Mouse (Mus musculus): ENCODE results near the gene Fhl1.

The Fhl1 gene

DNA sequence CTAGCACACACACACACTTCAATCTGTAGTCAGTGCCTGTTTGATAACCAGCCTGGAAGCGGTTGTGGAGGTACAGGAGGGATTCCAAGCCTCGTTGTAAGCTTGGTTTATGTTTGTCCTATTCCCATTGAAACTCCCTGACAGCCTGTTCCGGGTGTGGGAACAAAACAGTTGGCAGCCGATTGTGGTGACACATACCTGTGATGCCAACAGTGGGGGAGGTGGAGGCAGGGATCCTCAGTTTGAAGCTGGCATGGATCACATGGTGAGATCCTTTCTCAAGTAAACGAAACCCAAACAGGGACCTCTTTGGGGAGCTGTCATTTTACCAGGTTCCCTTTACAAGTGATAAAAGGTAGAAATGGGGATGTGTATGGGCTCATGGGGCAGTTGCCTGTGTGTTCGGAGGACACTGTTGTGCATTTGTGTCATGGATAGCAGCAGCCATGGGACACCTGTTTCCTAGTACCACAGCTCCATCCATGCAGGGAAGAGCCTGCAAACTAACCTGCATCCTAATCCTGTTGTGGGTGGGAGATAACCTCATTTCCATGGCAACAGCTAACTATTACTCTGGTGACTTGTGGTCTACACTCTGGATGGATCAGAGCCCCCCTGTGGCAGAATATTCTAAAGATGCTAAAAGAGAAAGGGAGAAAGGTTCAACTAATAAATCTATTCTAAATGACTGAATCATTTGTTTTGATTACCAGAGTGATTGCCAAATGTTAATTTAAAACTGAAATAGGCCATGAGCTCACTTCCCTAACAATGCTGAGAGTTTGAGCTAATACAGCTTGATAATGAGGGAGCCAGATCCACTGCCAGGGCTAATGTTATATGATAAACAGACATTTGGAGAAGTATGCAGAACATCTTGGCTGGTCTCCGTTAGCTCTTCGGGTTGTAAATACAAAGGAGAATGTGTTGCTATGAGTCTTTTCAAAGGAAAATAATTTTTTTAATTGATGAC, 22.0 kb downstream of the Fhl1 start:
- DNase-seq = peak in 1 of 2 experiments; percentile 7

- DNase-seq = peak; percentile 50 to 66
Observed at GRCm38 (mm10) chrX:56755646-56756045, 24.1 kb downstream of the Fhl1 start.

DNA sequence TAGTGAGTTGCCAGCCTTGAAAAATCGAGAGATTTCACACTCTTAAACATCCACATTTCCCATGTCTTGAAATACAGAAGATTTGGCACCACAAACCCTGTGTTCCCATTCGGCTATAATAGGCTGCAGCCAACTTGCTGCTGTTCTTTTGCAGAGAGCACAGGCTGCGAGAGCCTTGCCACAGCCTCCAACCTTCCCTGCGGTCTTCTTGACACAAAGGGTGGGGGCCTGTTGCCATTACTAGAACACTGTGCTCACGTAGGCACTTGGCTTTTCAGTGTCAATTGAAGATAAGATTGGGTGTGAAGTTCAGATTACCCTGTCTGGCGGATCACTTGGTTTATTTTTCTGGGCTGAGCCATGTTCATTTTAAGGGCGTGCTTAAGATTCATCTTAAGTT, 24.8 kb downstream of the Fhl1 start:
- no peak for DNase-seq

GRCm38 (mm10) chrX:56760257-56760760, 28.7 kb downstream of the Fhl1 start:
- no peak for DNase-seq

DNA sequence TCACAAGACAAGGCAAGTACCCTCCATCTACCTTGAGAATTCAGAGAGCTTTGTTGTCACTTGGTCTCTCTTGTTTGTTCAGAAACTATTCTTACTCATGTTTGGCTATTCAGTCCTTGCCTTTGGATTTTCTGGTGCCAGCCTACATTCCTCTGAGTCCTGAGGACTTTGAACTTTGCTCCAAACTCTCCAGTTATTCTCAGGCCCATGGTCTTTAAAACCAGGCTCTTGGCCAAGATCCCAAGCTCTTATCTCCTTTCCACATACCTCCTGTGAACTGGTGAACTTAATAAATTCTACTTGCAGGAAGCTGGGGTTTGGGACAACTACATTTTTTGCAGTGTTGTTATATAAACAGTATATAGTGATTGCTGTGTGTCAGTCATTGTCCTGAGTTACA, 38.3 kb downstream of the Fhl1 start:
- no peak for DNase-seq

GRCm38 (mm10) chrX:56771751-56772150, 40.2 kb downstream of the Fhl1 start:
- DNase-seq = no peak

GRCm38 (mm10) chrX:56773329-56773728, 41.7 kb downstream of the Fhl1 start:
- no peak for DNase-seq

DNA sequence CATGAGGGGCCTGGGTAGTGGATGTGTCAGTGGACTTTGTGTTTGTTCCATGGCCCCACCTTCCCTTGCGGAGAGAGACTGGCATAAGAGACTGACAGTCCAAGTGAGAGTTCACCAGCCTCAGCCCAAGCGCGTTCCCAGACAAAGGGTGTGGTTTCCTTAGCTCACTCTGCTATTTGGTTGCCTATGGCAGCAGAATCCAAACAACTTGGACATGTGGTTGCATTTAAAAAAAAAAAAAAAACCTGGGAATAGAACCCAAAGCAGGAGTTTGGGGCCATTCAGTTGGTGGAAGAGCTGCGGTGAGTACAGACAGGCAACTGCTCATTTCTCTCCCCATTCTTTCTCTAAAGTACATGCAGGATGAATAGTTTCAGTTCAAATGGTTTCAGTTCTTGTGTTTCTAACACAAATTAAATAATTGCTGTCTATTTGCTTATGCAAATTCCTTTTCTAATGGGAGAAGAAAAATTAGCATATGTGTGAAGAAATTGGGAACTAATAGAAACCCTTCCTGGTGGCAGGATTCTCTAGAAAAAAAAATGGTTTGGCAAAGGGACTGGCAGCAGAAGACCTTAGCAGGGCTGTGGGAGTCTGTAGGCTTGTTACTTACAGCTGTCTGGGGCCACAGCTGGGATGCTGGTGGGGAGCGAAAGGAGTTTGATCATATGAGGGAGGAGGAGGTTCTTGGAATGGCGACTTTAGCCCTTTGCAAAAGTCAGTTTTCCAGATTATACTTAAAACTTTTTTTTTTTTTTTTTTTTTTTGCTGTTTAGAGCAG, 54.9 kb downstream of the Fhl1 start:
- DNase-seq = no peak

DNA sequence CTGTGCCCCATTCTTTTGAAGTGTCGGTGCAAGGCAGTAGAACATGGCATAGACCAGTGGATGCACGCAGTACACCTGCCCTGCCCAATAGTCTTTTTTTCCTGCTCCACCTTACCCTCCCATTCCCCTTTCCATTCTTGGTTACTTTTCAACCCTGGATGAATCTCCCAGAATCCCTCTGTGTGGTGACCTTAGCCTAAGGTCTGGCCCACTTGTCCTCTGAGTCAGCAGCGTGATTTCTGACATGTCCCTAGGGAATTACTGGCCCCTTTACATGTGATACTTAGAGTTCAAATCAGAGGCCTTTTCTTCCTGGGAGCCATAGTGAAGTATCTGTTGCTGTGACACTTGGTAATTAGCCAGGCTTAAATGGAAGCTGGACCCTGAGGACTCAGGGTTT, 55.9 kb downstream of the Fhl1 start:
- no peak for DNase-seq

GRCm38 (mm10) chrX:56790591-56790990, 59.0 kb downstream of the Fhl1 start:
- DNase-seq = no peak

GRCm38 (mm10) chrX:56791268-56791667, 59.7 kb downstream of the Fhl1 start:
- DNase-seq = peak; percentile 72 to 74

DNA sequence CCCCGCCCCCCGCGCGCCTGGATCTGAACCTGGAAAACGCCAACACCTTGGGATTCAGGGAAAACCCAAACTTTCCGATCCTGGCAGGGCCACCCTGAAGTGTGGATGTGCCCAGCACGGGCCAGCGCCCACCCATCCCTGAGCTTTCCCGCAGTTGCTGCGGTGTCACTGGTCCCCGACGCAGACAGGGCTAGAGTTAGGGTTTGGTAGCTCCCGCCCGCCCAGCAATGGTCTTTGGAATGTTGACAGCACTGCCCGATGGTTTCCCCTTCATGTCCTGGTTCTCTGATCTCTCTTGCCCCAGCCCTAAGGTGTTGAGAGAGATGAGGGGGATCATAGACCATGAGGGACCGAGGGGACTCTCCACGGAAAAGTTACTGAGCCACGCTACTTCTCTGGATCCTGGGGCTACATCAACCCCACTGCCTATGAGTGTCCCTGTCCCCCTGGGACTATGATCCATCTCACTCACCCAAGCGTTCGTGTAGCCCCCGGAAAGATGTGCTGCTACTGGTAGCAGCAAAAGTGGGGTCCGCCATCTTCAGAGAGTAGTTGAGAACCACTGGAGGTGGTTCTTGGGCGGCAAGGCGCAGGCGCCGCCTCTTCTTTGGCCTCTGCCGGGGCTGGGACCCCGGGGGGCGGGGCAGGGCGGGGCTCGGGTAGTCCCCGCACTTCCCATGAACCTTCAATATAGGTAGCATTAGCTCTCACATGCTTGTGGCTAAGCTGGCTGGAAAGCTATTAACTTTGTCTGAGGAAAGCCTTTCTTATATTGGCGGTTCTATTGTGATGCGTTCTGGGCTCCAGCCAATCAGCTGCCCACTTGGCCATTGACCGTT, 90.4 kb downstream of the Fhl1 start, which contains the start of gene Map7d3:
Map7d3 (minus strand) TSS at position 562 of the 839 bp plus-strand sequence.
- peak; percentile 13 to 34 for DNase-seq

DNA sequence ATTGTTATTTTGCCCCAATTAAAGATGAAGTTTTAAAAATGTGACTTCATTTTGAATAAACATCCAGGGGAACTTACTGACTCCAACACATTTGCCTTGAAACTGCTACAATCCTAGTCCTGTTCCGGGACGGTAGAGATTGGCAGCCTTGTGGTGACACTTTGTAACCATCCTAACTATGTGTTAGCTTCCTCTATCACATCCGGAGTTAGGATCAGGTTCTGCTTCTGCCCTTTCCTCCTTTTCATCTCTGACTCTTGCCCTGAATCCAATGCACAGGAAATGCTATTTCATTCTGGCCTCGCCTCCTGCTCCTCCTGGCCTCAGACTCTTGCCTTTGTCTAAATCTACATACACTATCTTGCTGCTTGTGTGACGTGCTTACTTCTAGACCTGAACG, 95.9 kb downstream of the Fhl1 start:
- no peak for DNase-seq

DNA sequence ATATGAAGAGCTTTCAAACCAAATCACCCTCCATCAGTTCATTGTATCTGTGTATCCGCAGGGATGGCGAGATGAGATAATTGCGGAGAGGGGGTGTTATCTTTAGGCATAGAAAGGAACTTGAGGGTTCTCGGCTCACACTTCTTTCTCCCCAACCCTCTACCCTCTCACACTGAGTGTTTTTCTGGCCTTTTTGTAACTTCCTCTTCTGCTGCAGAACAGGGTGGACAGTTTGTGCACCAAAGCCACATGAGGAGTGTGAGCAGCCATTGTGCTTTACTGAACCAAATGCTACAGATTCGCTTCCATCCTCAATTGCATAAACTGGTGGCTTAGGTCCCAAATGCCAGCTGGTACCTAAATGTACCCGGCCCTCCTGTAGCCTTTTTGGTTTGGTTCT, 104.3 kb downstream of the Fhl1 start:
- DNase-seq = no peak

- DNase-seq = peak; percentile 46 to 60
Observed at GRCm38 (mm10) chrX:56839369-56839768, 107.8 kb downstream of the Fhl1 start.

GRCm38 (mm10) chrX:56841255-56841654, 109.7 kb downstream of the Fhl1 start:
- peak; percentile 13 to 16 for DNase-seq
